11 mouse cellular contexts compared by ENCODE assay signal in the genomic region with DNA sequence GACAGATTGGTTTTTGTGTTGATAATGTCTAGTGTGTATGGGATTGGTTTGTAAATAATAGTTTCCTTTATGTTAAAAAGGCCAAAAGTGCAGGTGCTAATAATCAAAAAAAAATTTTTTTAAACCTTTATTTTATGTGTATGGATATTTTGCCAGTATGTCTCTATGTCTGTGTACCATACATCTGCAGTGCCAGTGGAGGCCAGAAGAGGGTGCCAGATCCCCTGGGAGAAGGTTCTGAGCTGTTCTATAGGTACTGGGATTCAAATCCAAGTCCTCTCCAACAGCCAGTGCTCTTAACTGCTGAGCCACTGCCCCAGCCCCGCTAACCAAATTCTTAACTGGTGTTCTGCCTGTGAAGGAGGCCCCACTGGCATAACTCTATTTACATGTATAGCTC. TPM values are rescaled to one million over a fixed set of nuclear protein-coding genes. Genes with fewer than 3 reads are reported as not detected.
A peak's percentile ranks its signal among the peaks of the same experiment; 100 is the strongest.
DNase-seq lines count a peak whose midpoint lies in the region; ATAC-seq lines count a peak whose summit lies in the region.
"Had no signal": no experiment of that assay in that cellular context is flagged by ENCODE, and none has a peak within 500 bp of the region (broad histone marks: within the 10 kb centered on the region; RNA-seq: fewer than 3 reads in every experiment).

No protein-coding gene starts in this region.

- DNase-seq in CD4-positive, CD25-positive, alpha-beta regulatory T cell, adult 2 months (ENCODE audit: low read depth, low spot score) = peak; percentile 18
- peak; percentile 37 for DNase-seq in kidney, postnatal 10 days
- DNase-seq in adrenal gland, postnatal 14 days = peak; percentile 33
- DNase-seq in lung, postnatal 14 days = peak; percentile 11
- DNase-seq in midbrain, embryonic 14.5 days = no peak
- no peak for DNase-seq in MN1 (ENCODE audit: low spot score)

- H3K27ac ChIP-seq in kidney, embryonic 14.5 days (ENCODE audit: low read depth, low read length) = no peak overlapping the region
- no peak overlapping the region for H3K27ac ChIP-seq in midbrain, embryonic 14.5 days (replicated peaks; ENCODE audit: low read depth, low read length)
- H3K27ac ChIP-seq: limb, embryonic 12.5 days had no signal

- ATAC-seq in CD4-positive, CD25-positive, alpha-beta regulatory T cell, adult 4 months = no peak
- ATAC-seq in kidney, embryonic 14.5 days (ENCODE audit: low FRiP score, low TSS enrichment) = no peak
- no peak for ATAC-seq in midbrain, embryonic 14.5 days (ENCODE audit: low FRiP score, low TSS enrichment)

- H3K9ac ChIP-seq in kidney, embryonic 14.5 days (ENCODE audit: low read depth, low read length) = no peak overlapping the region
- H3K9ac ChIP-seq in midbrain, embryonic 14.5 days (replicated peaks; ENCODE audit: low read length) = no peak overlapping the region
- H3K9ac ChIP-seq: limb, embryonic 12.5 days had no signal

- no peak overlapping the region for H3K4me3 ChIP-seq in kidney, embryonic 14.5 days (ENCODE audit: low read length)
- H3K4me3 ChIP-seq in midbrain, embryonic 14.5 days (replicated peaks; ENCODE audit: low read depth, low read length) = no peak overlapping the region
- H3K4me3 ChIP-seq: limb, embryonic 12.5 days had no signal

- 83% methylated on average over 1 of the region's 1 CpGs for WGBS in kidney, embryonic 14.5 days
- WGBS in midbrain, embryonic 14.5 days = 87% methylated on average over 1 of the region's 1 CpGs

- H3K36me3 ChIP-seq in kidney, embryonic 14.5 days (ENCODE audit: control insufficient read depth, insufficient read depth, low read length) = no peaks in the 10 kb centered on the region
- H3K36me3 ChIP-seq in midbrain, embryonic 14.5 days (ENCODE audit: control insufficient read depth, insufficient read depth, low read length) = no peaks in the 10 kb centered on the region
- H3K36me3 ChIP-seq: limb, embryonic 12.5 days had no signal

- no peak overlapping the region for H3K4me2 ChIP-seq in kidney, embryonic 14.5 days (replicated peaks; ENCODE audit: low read depth, low read length)
- no peak overlapping the region for H3K4me2 ChIP-seq in midbrain, embryonic 14.5 days (ENCODE audit: low read length)
- H3K4me2 ChIP-seq: heart, embryonic 11.5 days; limb, embryonic 12.5 days had no signal

- H3K27me3 ChIP-seq in kidney, embryonic 14.5 days (ENCODE audit: control insufficient read depth, insufficient read depth, low read length) = no peaks in the 10 kb centered on the region
- no peaks in the 10 kb centered on the region for H3K27me3 ChIP-seq in midbrain, embryonic 14.5 days (ENCODE audit: control insufficient read depth, insufficient read depth, low read length)
- H3K27me3 ChIP-seq: limb, embryonic 12.5 days had no signal

- H3K4me1 ChIP-seq in kidney, embryonic 14.5 days (ENCODE audit: control insufficient read depth, insufficient read depth, low read length) = no peaks in the 10 kb centered on the region
- H3K4me1 ChIP-seq in midbrain, embryonic 14.5 days (ENCODE audit: control insufficient read depth, insufficient read depth, low read length) = no peaks in the 10 kb centered on the region
- H3K4me1 ChIP-seq: limb, embryonic 12.5 days had no signal

- no peaks in the 10 kb centered on the region for H3K9me3 ChIP-seq in kidney, embryonic 14.5 days (ENCODE audit: control insufficient read depth, low read length)
- H3K9me3 ChIP-seq in midbrain, embryonic 14.5 days (ENCODE audit: control insufficient read depth, low read length) = no peaks in the 10 kb centered on the region
- H3K9me3 ChIP-seq: limb, embryonic 12.5 days had no signal

RNA-seq across cellular contexts. Expression of gene Dydc1, which starts 14.8 kb away (rescaled TPM):
- polyA plus RNA-seq in CD4-positive, CD25-positive, alpha-beta regulatory T cell, adult 4 months (2017; shearing (Covaris generic)) = not detected
- not detected in 2 replicates for polyA plus RNA-seq in kidney, embryonic 14.5 days (2014; fragmentation: Nextera tagmentation; extraction: Ambion mirVana)
- total RNA-seq in adrenal gland, postnatal 14 days (2021) = not detected in 2 replicates
- not detected in 2 replicates for polyA plus RNA-seq in midbrain, embryonic 14.5 days (2014; fragmentation: Nextera tagmentation; extraction: Ambion mirVana)
- polyA plus RNA-seq: heart, embryonic 11.5 days; limb, embryonic 12.5 days; neural tube, embryonic 11.5 days had no signal

RNA-seq across cellular contexts. Expression of gene Mat1a, which starts 17.3 kb away (rescaled TPM):
- polyA plus RNA-seq in CD4-positive, CD25-positive, alpha-beta regulatory T cell, adult 4 months (2017; shearing (Covaris generic)) = not detected
- polyA plus RNA-seq in kidney, embryonic 14.5 days (2014; fragmentation: Nextera tagmentation; extraction: Ambion mirVana) = not detected in 2 replicates
- total RNA-seq in adrenal gland, postnatal 14 days (2021) = 21.7 and 341 TPM in 2 replicates
- not detected in 2 replicates for polyA plus RNA-seq in midbrain, embryonic 14.5 days (2014; fragmentation: Nextera tagmentation; extraction: Ambion mirVana)
- polyA plus RNA-seq: limb, embryonic 12.5 days; neural tube, embryonic 11.5 days had no signal

RNA-seq across cellular contexts. Expression of gene Dydc2, which starts 18.5 kb away (rescaled TPM):
- not detected for polyA plus RNA-seq in CD4-positive, CD25-positive, alpha-beta regulatory T cell, adult 4 months (2017; shearing (Covaris generic))
- polyA plus RNA-seq in kidney, embryonic 14.5 days (2014; fragmentation: Nextera tagmentation; extraction: Ambion mirVana) = 0.33 TPM in 1 of 2 replicates, not detected in the other
- total RNA-seq in adrenal gland, postnatal 14 days (2021) = 0.59 and 0.64 TPM in 2 replicates
- polyA plus RNA-seq in midbrain, embryonic 14.5 days (2014; fragmentation: Nextera tagmentation; extraction: Ambion mirVana) = 0.28 and 1.3 TPM in 2 replicates
- polyA plus RNA-seq: limb, embryonic 12.5 days had no signal

RNA-seq across cellular contexts. Expression of gene Sftpa1, which starts 44.1 kb away (rescaled TPM):
- not detected for polyA plus RNA-seq in CD4-positive, CD25-positive, alpha-beta regulatory T cell, adult 4 months (2017; shearing (Covaris generic))
- polyA plus RNA-seq in kidney, embryonic 14.5 days (2014; fragmentation: Nextera tagmentation; extraction: Ambion mirVana) = not detected in 2 replicates
- total RNA-seq in adrenal gland, postnatal 14 days (2021) = 0.11 and 1.8 TPM in 2 replicates
- polyA plus RNA-seq in midbrain, embryonic 14.5 days (2014; fragmentation: Nextera tagmentation; extraction: Ambion mirVana) = not detected in 2 replicates
- polyA plus RNA-seq: limb, embryonic 12.5 days; neural tube, embryonic 11.5 days had no signal

Comparison
In these comparisons a context has a peak if more than half of its experiments do, and no peak if none do; other contexts are left out.
1. DNase-seq: peak in CD4-positive, CD25-positive, alpha-beta regulatory T cell, adult 2 months (single experiment), kidney, postnatal 10 days (single experiment), adrenal gland, postnatal 14 days (single experiment) and lung, postnatal 14 days (single experiment); none in midbrain, embryonic 14.5 days (single experiment) and MN1 (single experiment).